Mouse (Mus musculus) forebrain, embryonic 13.5 days (tissue): ENCODE results near the gene Rgs9bp. TPM values are rescaled to one million over a fixed set of nuclear protein-coding genes. Genes with fewer than 3 reads are reported as not detected.
"Not testable (repeated sequence)": the region's sequence is repeated elsewhere in the genome, so short reads cannot be mapped to it uniquely, and the experiment has no call there.

Source experiments
- ATAC-seq: fragments of 200-750 bp; cut with Nextera tagmentation; 2 replicates; pipeline ENCODE4 v1.8.0; 2017
- H3K27ac ChIP-seq: fragments of 300-500 bp; sonication (generic); 2 replicates; pipeline ENCODE4 v1.5.1; 2015; ENCODE audit warnings: inconsistent platforms, mild to moderate bottlenecking, moderate library complexity
- H3K27me3 ChIP-seq: fragments of 300-500 bp; sonication (generic); 2 replicates; pipeline ENCODE4 v1.6.1; 2015; ENCODE audit warnings: mild to moderate bottlenecking, inconsistent platforms
- H3K36me3 ChIP-seq: fragments of 300-500 bp; sonication (generic); 2 replicates; pipeline ENCODE4 v1.6.1; 2015; ENCODE audit warnings: mild to moderate bottlenecking, inconsistent platforms; ENCODE audit not compliant: poor library complexity, severe bottlenecking
- H3K4me1 ChIP-seq: fragments of 300-500 bp; sonication (generic); 2 replicates; pipeline ENCODE4 v1.6.1; 2015; ENCODE audit warnings: inconsistent platforms
- H3K4me2 ChIP-seq: fragments of 300-500 bp; sonication (generic); 2 replicates; pipeline ENCODE4 v1.6.1; 2015; ENCODE audit warnings: inconsistent platforms, mild to moderate bottlenecking, moderate library complexity
- H3K4me3 ChIP-seq: fragments of 300-500 bp; sonication (generic); 2 replicates; pipeline ENCODE4 v1.5.1; 2015; ENCODE audit warnings: mild to moderate bottlenecking, inconsistent platforms
- H3K9ac ChIP-seq: fragments of 300-500 bp; sonication (generic); 2 replicates; pipeline ENCODE4 v1.6.1; 2015; ENCODE audit warnings: mild to moderate bottlenecking, inconsistent platforms
- H3K9me3 ChIP-seq: fragments of 300-500 bp; sonication (generic); replicated peaks from 2 replicates; pipeline ENCODE4 v1.6.1; 2016; ENCODE audit warnings: inconsistent platforms
- WGBS: fragments of 180-500 bp; shearing (Covaris S2); methylation state at CpG from one replicate; pipeline ENCODE4 v1.1.7; 2015; 5-methylcytosine and 5-hydroxymethylcytosine counted together
- polyA plus RNA-seq: library from polyadenylated mRNA; unstranded; fragments of >200 nt; fragmentation: Nextera tagmentation; extraction: Ambion mirVana; gene quantifications from 2 replicates; pipeline ENCODE4 v1.2.1, GENCODE M21; 2015

The Rgs9bp gene
- polyA plus RNA-seq, 1 experiment from 2014 or later = 0.03 TPM

GRCm38 (mm10) chr7:35554605-35555175, 30.7 kb downstream of the Rgs9bp start:
- H3K4me3 ChIP-seq = peak overlapping the region; percentile 76
- H3K27me3 ChIP-seq = no peaks in the 10 kb centered on the region
- H3K9me3 ChIP-seq = no peaks in the 10 kb centered on the region
- 3% methylated on average over 28 of the region's 28 CpGs for WGBS
- H3K36me3 ChIP-seq = peaks cover 18% of the 10 kb centered on the region
- ATAC-seq = 0 out of 2 replicates have a peak, but pooled peaks have one; percentile 36
- H3K27ac ChIP-seq = peak overlapping the region; percentile 91
- H3K9ac ChIP-seq = peak overlapping the region; percentile 91
- H3K4me2 ChIP-seq = peak overlapping the region; percentile 95
- H3K4me1 ChIP-seq = peaks cover 16% of the 10 kb centered on the region

GRCm38 (mm10) chr7:35553751-35554604, 31.4 kb downstream of the Rgs9bp start:
- 65% methylated on average over 10 of the region's 10 CpGs for WGBS
- no peaks in the 10 kb centered on the region for H3K9me3 ChIP-seq
- H3K9ac ChIP-seq = no peak overlapping the region; the same call in 1 of the 2 replicates
- peaks cover 16% of the 10 kb centered on the region for H3K4me1 ChIP-seq
- peaks cover 25% of the 10 kb centered on the region for H3K36me3 ChIP-seq
- peak overlapping the region; percentile 76 for H3K4me3 ChIP-seq
- ATAC-seq = no peak
- no peak overlapping the region for H3K27ac ChIP-seq
- H3K27me3 ChIP-seq = no peaks in the 10 kb centered on the region
- peak overlapping the region; percentile 95 for H3K4me2 ChIP-seq

- 0 out of 2 replicates have a peak, but pooled peaks have one; percentile 66 for ATAC-seq
- Histone ChIP-seq H3K4me2 (no peak overlapping the region), H3K27ac (no peak overlapping the region), H3K36me3 (peaks cover 35% of the 10 kb centered on the region), H3K9me3 (no peaks in the 10 kb centered on the region), H3K9ac (no peak overlapping the region), H3K4me3 (no peak overlapping the region), H3K27me3 (no peaks in the 10 kb centered on the region), H3K4me1 (no peaks in the 10 kb centered on the region)
- 32% methylated on average over 4 of the region's 4 CpGs for WGBS
Measured at GRCm38 (mm10) chr7:35545881-35546280, 39.5 kb downstream of the Rgs9bp start.

- Histone ChIP-seq H3K4me2 (no peak within 1 kb of the TSS), H3K27me3 (no peaks in the 10 kb centered on the region), H3K9ac (no peak within 1 kb of the TSS), H3K4me3 (no peak within 1 kb of the TSS), H3K4me1 (no peaks in the 10 kb centered on the region), H3K36me3 (no peaks in the 10 kb centered on the region), H3K9me3 (no peaks in the 10 kb centered on the region), H3K27ac (no peak within 1 kb of the TSS)
- ATAC-seq = no peak
- WGBS = 92% methylated on average over 17 of the region's 17 CpGs
Measured at GRCm38 (mm10) chr7:35537562-35537961, 47.8 kb downstream of the Rgs9bp start, which contains the start of gene Tdrd12. Gene Tdrd12 (minus strand): TSS chr7:35537745.

- Histone ChIP-seq H3K4me3 (no peak overlapping the region), H3K36me3 (no peaks in the 10 kb centered on the region), H3K4me1 (no peaks in the 10 kb centered on the region), H3K9me3 (no peaks in the 10 kb centered on the region), H3K4me2 (no peak overlapping the region), H3K9ac (no peak overlapping the region), H3K27me3 (no peaks in the 10 kb centered on the region), H3K27ac (no peak overlapping the region)
- no peak for ATAC-seq
- 85% methylated on average over 12 of the region's 12 CpGs for WGBS
Measured at GRCm38 (mm10) chr7:35535750-35536512, 49.5 kb downstream of the Rgs9bp start.

- H3K36me3 ChIP-seq, H3K9ac ChIP-seq, H3K27ac ChIP-seq, H3K4me2 ChIP-seq, ATAC-seq, H3K27me3 ChIP-seq, H3K4me3 ChIP-seq, H3K4me1 ChIP-seq, H3K9me3 ChIP-seq: not testable (repeated sequence)
- WGBS = 18% methylated on average over 1 of the region's 1 CpGs
Measured at GRCm38 (mm10) chr7:35530544-35530943, 54.8 kb downstream of the Rgs9bp start.

- ATAC-seq = no peak
- no peak overlapping the region for H3K4me3 ChIP-seq
- H3K9ac ChIP-seq = no peak overlapping the region
- no peak overlapping the region for H3K4me2 ChIP-seq
- H3K27ac ChIP-seq = no peak overlapping the region
- no peaks in the 10 kb centered on the region for H3K27me3 ChIP-seq
- whole genome bisulfite sequencing = 74% methylated on average over 3 of the region's 3 CpGs
- H3K36me3 ChIP-seq = no peaks in the 10 kb centered on the region
- H3K9me3 ChIP-seq = no peaks in the 10 kb centered on the region
- H3K4me1 ChIP-seq = no peaks in the 10 kb centered on the region
Measured at GRCm38 (mm10) chr7:35530026-35530425, 55.4 kb downstream of the Rgs9bp start.

Other genes starting within 250 kb of the Rgs9bp start
- 27.8 and 28.2 TPM in 2 replicates for gene Faap24, start 188.7 kb downstream of the Rgs9bp start, polyA plus RNA-seq
- 50.6 and 52.3 TPM in 2 replicates for gene Cep89, start 188.5 kb downstream of the Rgs9bp start, polyA plus RNA-seq
- gene Slc7a9, start 136.8 kb downstream of the Rgs9bp start, polyA plus RNA-seq = 0.18 TPM in 1 of 2 replicates, not detected in the other
- gene Tdrd12, start 47.8 kb downstream of the Rgs9bp start, polyA plus RNA-seq = 0.36 and 0.37 TPM in 2 replicates
- 67.4 and 70.9 TPM in 2 replicates for gene Nudt19, start 29.3 kb downstream of the Rgs9bp start, polyA plus RNA-seq
- 29.7 and 30.8 TPM in 2 replicates for gene Ankrd27, start 662 bp upstream of the Rgs9bp start, polyA plus RNA-seq
- 254 and 267 TPM in 2 replicates for gene Pdcd5, start 61.9 kb upstream of the Rgs9bp start, polyA plus RNA-seq
- 31.3 and 40.2 TPM in 2 replicates for gene Dpy19l3, start 168.9 kb upstream of the Rgs9bp start, polyA plus RNA-seq
- gene Zfp507, start 217.4 kb upstream of the Rgs9bp start, polyA plus RNA-seq = 16.9 and 18.2 TPM in 2 replicates